Mouse (Mus musculus) neural tube, embryonic 11.5 days (tissue): ENCODE data around the gene Mageh1. TPM values are rescaled to one million over a fixed set of nuclear protein-coding genes. Genes with fewer than 3 reads are reported as not detected.
A peak's percentile ranks its signal among the peaks of the same experiment; 100 is the strongest.
"Not testable (repeated sequence)": the region's sequence is repeated elsewhere in the genome, so short reads cannot be mapped to it uniquely, and the experiment has no call there.

Experiments used
- ATAC-seq: fragments of 200-750 bp; cut with Nextera tagmentation; 2 replicates; pipeline ENCODE4 v1.8.0; 2017; ENCODE audit warnings: moderate number of reproducible peaks, mild to moderate bottlenecking, moderate TSS enrichment, moderate library complexity; ENCODE audit not compliant: insufficient read depth, low FRiP score, low TSS enrichment
- DNase-seq: peaks from one replicate; pipeline ENCODE4 v3.0.0-alpha.2; 2015; ENCODE audit warnings: low spot score
- H3K27ac ChIP-seq: fragments of 300-500 bp; sonication (generic); 2 replicates; pipeline ENCODE4 v1.5.1; 2014; ENCODE audit warnings: low read depth, mild to moderate bottlenecking, low read length
- H3K27me3 ChIP-seq: fragments of 300-500 bp; sonication (generic); 2 replicates; pipeline ENCODE4 v1.6.1; 2014; ENCODE audit warnings: mild to moderate bottlenecking, low read length, mixed read lengths; ENCODE audit not compliant: control insufficient read depth, insufficient read depth
- H3K36me3 ChIP-seq: fragments of 300-500 bp; sonication (generic); 2 replicates; pipeline ENCODE4 v1.6.1; 2014; ENCODE audit warnings: mild to moderate bottlenecking, low read length, moderate library complexity, mixed read lengths; ENCODE audit not compliant: control insufficient read depth, insufficient read depth
- H3K4me1 ChIP-seq: fragments of 300-500 bp; sonication (generic); 2 replicates; pipeline ENCODE4 v1.6.1; 2014; ENCODE audit warnings: low read length, mixed read lengths; ENCODE audit not compliant: control insufficient read depth, insufficient read depth
- H3K4me2 ChIP-seq: fragments of 300-500 bp; sonication (generic); 2 replicates; pipeline ENCODE4 v1.6.1; 2014; ENCODE audit warnings: low read depth, mild to moderate bottlenecking, moderate library complexity
- H3K4me3 ChIP-seq: fragments of 300-500 bp; sonication (generic); 2 replicates; pipeline ENCODE4 v1.5.1; 2014; ENCODE audit warnings: low read depth, low read length
- H3K9ac ChIP-seq: fragments of 300-500 bp; sonication (generic); 2 replicates; pipeline ENCODE4 v1.6.1; 2014; ENCODE audit warnings: mild to moderate bottlenecking, low read length
- H3K9me3 ChIP-seq: fragments of 300-500 bp; sonication (generic); 2 replicates; pipeline ENCODE4 v1.6.1; 2016; ENCODE audit warnings: low read length; ENCODE audit not compliant: control insufficient read depth
- WGBS: fragments of 180-500 bp; shearing (Covaris S2); extraction: QIAGEN DNeasy Blood & Tissue Kit; methylation state at CpG from one replicate; pipeline ENCODE4 v1.1.7; 2014; 5-methylcytosine and 5-hydroxymethylcytosine counted together
- polyA plus RNA-seq: library from polyadenylated mRNA; unstranded; fragments of >200 nt; fragmentation: Nextera tagmentation; extraction: Ambion mirVana; gene quantifications from 2 replicates; pipeline ENCODE4 v1.2.1, GENCODE M21; 2014

Mageh1 gene
- polyA plus RNA-seq, result 81.7 and 84.9 TPM in 2 replicates

GRCm38 (mm10) chrX:153037087-153037971 is at the start of gene Mageh1:
Mageh1 (minus strand) TSS chrX:153037575.
- H3K27me3 ChIP-seq, result no peaks in the 10 kb centered on the region
- H3K9me3 ChIP-seq, result no peaks in the 10 kb centered on the region
- peak within 1 kb of the TSS; percentile 89 for H3K27ac ChIP-seq
- peak; percentile 87 for DNase-seq
- 9% methylated on average over 48 of the region's 49 CpGs for WGBS
- H3K4me3 ChIP-seq, result peak within 1 kb of the TSS; percentile 53
- H3K9ac ChIP-seq, result peak within 1 kb of the TSS; percentile 79
- no peaks in the 10 kb centered on the region for H3K4me1 ChIP-seq
- H3K4me2 ChIP-seq, result peak within 1 kb of the TSS; percentile 56
- ATAC-seq, result peak; percentile 89
- H3K36me3 ChIP-seq, result no peaks in the 10 kb centered on the region

DNA sequence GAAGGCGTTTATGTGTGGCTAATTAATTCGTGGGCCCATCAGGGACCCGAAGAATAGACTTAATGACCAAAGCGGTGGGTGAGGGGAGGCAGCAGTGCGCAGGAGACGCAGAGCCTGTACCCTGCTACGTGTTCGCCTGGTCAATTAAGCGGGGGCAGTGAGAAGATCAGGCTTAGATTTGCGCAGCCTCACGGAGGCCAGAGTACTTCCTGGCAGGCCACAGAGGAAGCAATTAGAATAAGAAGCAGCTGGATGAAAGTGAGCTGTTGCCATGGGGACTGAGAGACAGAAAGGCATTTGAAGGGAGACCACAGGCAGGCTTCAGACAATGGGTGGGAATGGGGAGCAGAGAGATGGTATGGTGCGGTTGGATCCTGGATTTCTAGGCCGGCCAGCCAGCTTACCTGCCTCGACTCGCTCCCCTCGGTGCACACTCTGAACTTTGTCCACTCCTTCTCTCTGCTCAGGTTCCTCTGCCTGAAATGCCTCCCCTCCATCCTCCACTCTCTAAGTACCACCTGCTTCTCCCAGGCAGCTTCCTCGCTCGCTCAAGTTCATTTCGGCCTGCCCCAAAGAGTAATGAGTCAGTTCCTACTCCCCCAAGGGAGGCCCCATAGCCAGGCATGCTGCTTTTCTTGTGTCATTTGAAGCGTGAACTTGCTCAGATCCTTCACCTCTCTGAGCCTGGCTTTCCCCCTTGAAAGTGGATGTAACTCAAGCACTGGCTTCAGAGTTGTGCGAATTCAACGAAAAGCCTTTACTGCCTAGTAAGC is 783 bp upstream of the Mageh1 start:
- not testable (repeated sequence) for H3K9ac ChIP-seq, H3K4me1 ChIP-seq, DNase-seq, H3K9me3 ChIP-seq, H3K27me3 ChIP-seq, H3K36me3 ChIP-seq
- WGBS, result 17% methylated on average over 7 of the region's 22 CpGs
- Histone ChIP-seq H3K27ac (peak overlapping the region; percentile 89), H3K4me3 (peak overlapping the region; percentile 53), H3K4me2 (peak overlapping the region; percentile 23)
- peak; percentile 92 for ATAC-seq

DNA sequence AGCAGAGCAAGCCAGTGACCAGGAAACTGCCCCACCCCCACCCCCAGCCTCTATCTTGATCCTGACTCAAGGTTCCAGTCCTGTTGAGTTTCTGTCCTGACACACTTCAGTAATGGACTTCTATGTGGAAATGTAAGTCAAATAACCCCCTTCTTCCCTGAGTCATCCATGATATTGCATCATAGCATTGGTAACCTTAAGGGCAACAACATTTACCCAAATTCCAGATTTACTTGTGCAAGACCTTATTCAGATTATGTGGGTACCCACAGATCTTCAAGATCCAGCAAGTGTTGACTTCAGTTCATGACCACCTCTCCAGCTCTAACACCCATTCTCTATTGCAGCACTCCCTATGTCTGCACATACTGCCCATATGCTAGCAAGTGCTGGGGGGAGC is 5.8 kb downstream of the Mageh1 start:
- ATAC-seq, H3K36me3 ChIP-seq, DNase-seq, H3K27ac ChIP-seq, H3K4me3 ChIP-seq, H3K27me3 ChIP-seq, H3K4me2 ChIP-seq, H3K4me1 ChIP-seq, H3K9me3 ChIP-seq, H3K9ac ChIP-seq: not testable (repeated sequence)

DNA sequence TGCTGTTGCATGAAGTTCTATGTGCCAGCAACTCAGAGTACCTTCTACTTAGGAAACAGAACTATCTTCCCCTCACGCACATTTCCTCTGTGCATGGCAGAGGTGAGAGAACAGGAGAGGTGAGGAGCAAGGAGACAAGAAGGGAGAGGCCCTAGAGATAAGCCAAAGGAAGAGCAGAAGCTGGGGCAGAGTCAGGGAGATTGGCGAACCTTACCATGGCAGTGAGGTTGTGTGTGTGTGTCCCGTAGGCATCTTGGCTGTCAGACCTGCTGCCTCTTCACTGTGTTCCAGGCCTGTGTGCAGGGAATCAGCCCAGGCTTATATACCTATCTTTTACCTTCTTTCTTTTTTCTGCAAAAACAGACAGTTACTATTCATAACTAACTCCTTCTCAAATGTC is 11.7 kb downstream of the Mageh1 start:
- no CpG with 5 or more reads among the region's 3 CpGs for WGBS
- not testable (repeated sequence) for H3K4me2 ChIP-seq, H3K9ac ChIP-seq, H3K4me3 ChIP-seq, H3K27ac ChIP-seq, H3K4me1 ChIP-seq, H3K9me3 ChIP-seq, H3K36me3 ChIP-seq, DNase-seq, H3K27me3 ChIP-seq, ATAC-seq

- H3K9me3 ChIP-seq, result not testable (repeated sequence)
Observed at GRCm38 (mm10) chrX:153025255-153025654, 12.1 kb downstream of the Mageh1 start.

GRCm38 (mm10) chrX:153007685-153008047 is 29.7 kb downstream of the Mageh1 start:
- no peaks in the 10 kb centered on the region for H3K27me3 ChIP-seq
- WGBS, result 42% methylated on average over 9 of the region's 9 CpGs
- H3K27ac ChIP-seq, result no peak overlapping the region
- H3K4me3 ChIP-seq, result peak overlapping the region; percentile 53
- no peak for DNase-seq
- no peaks in the 10 kb centered on the region for H3K4me1 ChIP-seq
- peak overlapping the region; percentile 65 for H3K9ac ChIP-seq
- peak overlapping the region; percentile 52 for H3K4me2 ChIP-seq
- ATAC-seq, result no peak
- no peaks in the 10 kb centered on the region for H3K9me3 ChIP-seq
- no peaks in the 10 kb centered on the region for H3K36me3 ChIP-seq

More at GRCm38 (mm10) chrX:153025255-153025654, 12.1 kb downstream of the Mageh1 start:
- H3K4me2 ChIP-seq, H3K9ac ChIP-seq, H3K36me3 ChIP-seq, H3K4me3 ChIP-seq, ATAC-seq, DNase-seq, H3K27ac ChIP-seq, H3K27me3 ChIP-seq, H3K4me1 ChIP-seq: not testable (repeated sequence)
- no CpG with 5 or more reads among the region's 3 CpGs for whole genome bisulfite sequencing

DNA sequence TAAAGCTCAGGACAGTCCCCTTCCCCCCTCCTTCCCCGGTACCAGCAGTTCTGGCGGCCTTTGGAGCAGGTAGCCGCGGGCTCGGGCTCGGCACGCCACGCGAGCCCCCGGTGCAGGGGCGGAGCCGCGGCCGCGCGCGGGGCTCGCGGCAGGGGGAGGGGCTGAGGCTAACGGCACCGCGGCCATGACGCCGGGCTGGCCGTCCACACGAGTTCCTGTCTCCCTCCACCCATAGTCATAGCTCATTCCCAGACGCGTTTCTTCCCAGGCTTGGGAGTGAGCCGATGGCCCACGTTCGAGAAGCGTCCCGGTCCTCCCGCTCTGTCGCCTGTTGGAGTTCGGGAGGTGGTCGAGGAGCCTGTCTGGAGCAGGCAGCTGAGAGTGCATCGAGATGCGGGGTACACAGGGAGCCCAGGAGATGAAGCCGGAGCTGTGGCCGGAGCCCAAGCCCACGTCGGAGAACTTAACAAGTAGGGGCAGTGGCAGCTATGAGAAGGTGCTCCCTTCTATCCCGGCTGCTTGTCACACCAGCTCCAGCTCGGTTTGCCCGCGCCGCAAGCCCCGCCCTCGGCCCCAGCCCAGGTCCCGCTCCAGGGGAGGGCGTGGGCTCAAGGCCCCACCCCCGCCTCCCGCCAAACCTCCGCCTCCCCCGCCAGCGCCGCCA is 30.2 kb downstream of the Mageh1 start:
- ATAC-seq (peak; percentile 78), DNase-seq (peak; percentile 65)
- Histone ChIP-seq H3K4me2 (peak overlapping the region; percentile 52), H3K27ac (peak overlapping the region; percentile 64), H3K9ac (peak overlapping the region; percentile 65), H3K4me1 (no peaks in the 10 kb centered on the region), H3K9me3 (no peaks in the 10 kb centered on the region), H3K27me3 (no peaks in the 10 kb centered on the region), H3K36me3 (no peaks in the 10 kb centered on the region), H3K4me3 (peak overlapping the region; percentile 53)
- WGBS, result 18% methylated on average over 32 of the region's 58 CpGs

- DNase-seq, result peak; percentile 51
- H3K27me3 ChIP-seq, result no peaks in the 10 kb centered on the region
- no peaks in the 10 kb centered on the region for H3K36me3 ChIP-seq
- peak within 1 kb of the TSS; percentile 64 for H3K27ac ChIP-seq
- H3K4me3 ChIP-seq, result peak within 1 kb of the TSS; percentile 53
- peak within 1 kb of the TSS; percentile 52 for H3K4me2 ChIP-seq
- 18% methylated on average over 23 of the region's 23 CpGs for WGBS
- H3K9me3 ChIP-seq, result no peaks in the 10 kb centered on the region
- peak; percentile 67 for ATAC-seq
- no peaks in the 10 kb centered on the region for H3K4me1 ChIP-seq
- H3K9ac ChIP-seq, result peak within 1 kb of the TSS; percentile 65
Observed at GRCm38 (mm10) chrX:153006387-153006841, 31.0 kb downstream of the Mageh1 start, which contains the start of gene Usp51. Usp51 (plus strand) TSS chrX:153006469.
